Mouse (Mus musculus) myocyte (in vitro differentiated cells): ENCODE measurements around the gene Ccdc174.

Source experiments
- CEBPB ChIP-seq: IDR thresholded peaks from 2 replicates; pipeline ENCODE4 v1.6.1; 2011; ENCODE audit warnings: mild to moderate bottlenecking, moderate library complexity; ENCODE audit not compliant: poor library complexity, insufficient read depth, severe bottlenecking
- E2F4 ChIP-seq: IDR thresholded peaks from one replicate; pipeline ENCODE4 v1.6.1; 2011; ENCODE audit warnings: mild to moderate bottlenecking, control low read depth, moderate library complexity; ENCODE audit not compliant: insufficient read depth
- MAX ChIP-seq: IDR thresholded peaks from one replicate; pipeline ENCODE4 v1.6.1; 2011; ENCODE audit warnings: low read depth, mild to moderate bottlenecking, control low read depth
- POLR2A ChIP-seq: IDR thresholded peaks from one replicate; pipeline ENCODE4 v1.6.1; 2011; ENCODE audit warnings: low read depth, mild to moderate bottlenecking, control low read depth, moderate library complexity; ENCODE audit not compliant: insufficient read length

- no peak for TF ChIP-seq POLR2A
- TF ChIP-seq E2F4, result no peak
- no peak for TF ChIP-seq CEBPB
- no peak for TF ChIP-seq MAX
These were observed 34.2 kb upstream of the Ccdc174 start for GRCm38 (mm10) chr6:91843628-91844153.
